Mouse (Mus musculus) midbrain, postnatal 0 days (tissue): ENCODE measurements around the gene Calm3. TPM values are rescaled to one million over a fixed set of nuclear protein-coding genes. Genes with fewer than 3 reads are reported as not detected.

Experiments
- ATAC-seq: fragments of 200-750 bp; cut with Nextera tagmentation; 2 replicates; pipeline ENCODE4 v1.8.0; 2017; ENCODE audit warnings: moderate number of reproducible peaks, mild to moderate bottlenecking, moderate TSS enrichment, moderate library complexity; ENCODE audit not compliant: low FRiP score
- DNase-seq: peaks from one replicate; pipeline ENCODE4 v3.0.0-alpha.2; 2015; ENCODE audit warnings: low spot score
- H3K27ac ChIP-seq: fragments of 300-500 bp; sonication (generic); 2 replicates; pipeline ENCODE4 v1.5.1; 2014; ENCODE audit warnings: low read depth, mild to moderate bottlenecking, low read length, mixed read lengths
- H3K27me3 ChIP-seq: fragments of 300-500 bp; sonication (generic); 2 replicates; pipeline ENCODE4 v1.6.1; 2014; ENCODE audit warnings: low read length, control low read depth, mixed read lengths; ENCODE audit not compliant: insufficient read depth
- H3K36me3 ChIP-seq: fragments of 300-500 bp; sonication (generic); 2 replicates; pipeline ENCODE4 v1.6.1; 2014; ENCODE audit warnings: low read length, control low read depth, mixed read lengths; ENCODE audit not compliant: insufficient read depth
- H3K4me1 ChIP-seq: fragments of 300-500 bp; sonication (generic); 2 replicates; pipeline ENCODE4 v1.6.1; 2014; ENCODE audit warnings: mild to moderate bottlenecking, control low read depth, antibody characterized with exemption, low read length, mixed read lengths; ENCODE audit not compliant: insufficient read depth
- H3K4me2 ChIP-seq: fragments of 300-500 bp; sonication (generic); 2 replicates; pipeline ENCODE4 v1.6.1; 2014; ENCODE audit warnings: low read depth, mild to moderate bottlenecking, low read length, mixed read lengths; ENCODE audit not compliant: poor library complexity, severe bottlenecking
- H3K4me3 ChIP-seq: fragments of 300-500 bp; sonication (generic); 2 replicates; pipeline ENCODE4 v1.5.1; 2014; ENCODE audit warnings: low read depth, mild to moderate bottlenecking, low read length, moderate library complexity
- H3K9ac ChIP-seq: fragments of 300-500 bp; sonication (generic); replicated peaks from 2 replicates; pipeline ENCODE4 v1.6.1; 2014; ENCODE audit warnings: mild to moderate bottlenecking, low read length, moderate library complexity, mixed read lengths; ENCODE audit not compliant: poor library complexity, severe bottlenecking
- H3K9me3 ChIP-seq: fragments of 300-500 bp; sonication (generic); 2 replicates; pipeline ENCODE4 v1.6.1; 2016; ENCODE audit warnings: low read length, control low read depth
- CTCF ChIP-seq: IDR thresholded peaks from 2 replicates; pipeline ENCODE4 v1.5.1; 2016; ENCODE audit warnings: antibody characterized with exemption, mild to moderate bottlenecking
- WGBS: fragments of 180-500 bp; shearing (Covaris S2); extraction: QIAGEN DNeasy Blood & Tissue Kit; methylation state at CpG from one replicate; pipeline ENCODE4 v1.1.7; 2014; 5-methylcytosine and 5-hydroxymethylcytosine counted together
- polyA plus RNA-seq: library from polyadenylated mRNA; unstranded; fragments of >200 nt; fragmentation: Nextera tagmentation; extraction: Ambion mirVana; gene quantifications from 2 replicates; pipeline ENCODE4 v1.2.1, GENCODE M21; 2015
- total RNA-seq: library from RNA; depleted of rRNA; stranded (reverse); fragments of >200 nt; gene quantifications from 2 replicates; pipeline ENCODE4 v1.2.3, GENCODE M21; 2014

The Calm3 gene
- total and polyA plus RNA-seq, 2 experiments from 2014 or later = 467 to 1,985 TPM

DNA sequence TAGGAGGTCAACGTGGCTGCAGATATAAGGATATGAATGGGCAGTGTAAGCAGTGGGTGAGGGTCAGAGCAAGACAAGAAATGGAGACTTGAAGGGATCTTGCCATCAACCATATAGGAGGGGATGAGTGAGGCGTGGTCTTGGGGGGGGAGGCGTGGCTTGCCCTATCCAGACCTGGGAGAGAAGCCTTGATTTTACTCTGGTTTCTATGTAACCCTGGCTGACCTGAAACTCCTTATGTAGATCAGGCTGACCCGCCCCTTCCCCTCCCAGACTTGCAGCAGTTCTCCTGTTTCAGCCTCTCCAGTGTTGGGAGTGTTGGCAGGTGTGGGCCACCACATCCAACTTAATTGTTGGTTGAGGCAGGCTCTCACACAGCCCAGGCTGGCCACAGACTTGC is 39.6 kb downstream of the Calm3 start:
- Histone ChIP-seq H3K27ac (no peak overlapping the region), H3K9ac (no peak overlapping the region), H3K36me3 (peaks cover 22% of the 10 kb centered on the region), H3K4me3 (no peak overlapping the region), H3K4me1 (no peaks in the 10 kb centered on the region), H3K27me3 (0 out of 2 replicates have a peak, but pooled peaks cover 3% of the 10 kb centered on the region), H3K9me3 (no peaks in the 10 kb centered on the region), H3K4me2 (no peak overlapping the region)
- ATAC-seq = no peak
- DNase-seq = no peak
- no peak for TF ChIP-seq CTCF
- 75% methylated on average over 4 of the region's 4 CpGs for WGBS

DNA sequence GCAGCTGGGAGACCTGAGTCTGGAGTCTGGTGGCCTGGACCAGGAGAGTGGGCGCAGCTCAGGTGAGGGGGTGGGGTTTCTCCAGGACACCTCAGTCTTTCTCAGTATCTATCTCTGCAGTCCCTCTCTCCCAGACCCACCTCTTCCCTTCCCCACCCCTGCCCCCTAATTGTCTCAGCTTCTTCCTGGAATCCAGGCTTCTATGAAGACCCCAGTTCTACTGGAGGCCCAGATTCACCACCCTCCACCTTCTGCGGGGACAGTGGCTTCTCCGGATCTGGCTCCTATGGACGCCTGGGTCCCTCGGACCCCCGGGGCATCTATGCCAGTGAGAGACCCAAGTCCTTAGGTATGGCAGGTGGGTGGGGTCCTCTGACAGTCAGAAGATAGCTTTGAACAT is 40.8 kb downstream of the Calm3 start:
- ATAC-seq = no peak
- Histone ChIP-seq H3K9me3 (no peaks in the 10 kb centered on the region), H3K4me2 (no peak overlapping the region), H3K4me3 (no peak overlapping the region), H3K36me3 (peaks cover 25% of the 10 kb centered on the region), H3K27ac (no peak overlapping the region), H3K27me3 (no peaks in the 10 kb centered on the region), H3K4me1 (no peaks in the 10 kb centered on the region), H3K9ac (no peak overlapping the region)
- 94% methylated on average over 6 of the region's 6 CpGs for WGBS
- DNase-seq = no peak
- no peak for TF ChIP-seq CTCF

DNA sequence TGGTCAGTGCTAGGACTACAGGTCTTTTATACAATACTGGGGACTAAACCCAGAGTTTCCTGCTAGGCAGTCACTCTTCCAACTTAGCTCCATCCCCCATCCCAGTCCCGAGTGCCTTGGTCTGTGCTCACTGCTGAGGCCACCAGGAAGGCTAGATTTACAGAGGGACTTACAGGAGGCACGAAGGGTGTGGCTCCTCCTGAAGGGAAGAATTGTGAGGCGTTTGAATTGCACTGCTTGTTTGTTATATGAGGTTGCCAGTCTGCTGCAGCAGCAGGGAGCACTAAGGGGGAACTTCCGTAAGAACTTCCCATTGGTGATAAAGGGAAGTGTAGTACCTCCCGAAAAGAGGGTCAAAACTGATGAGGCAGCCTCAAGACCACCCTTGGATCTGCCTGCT is 43.3 kb downstream of the Calm3 start:
- DNase-seq = no peak
- no peaks in the 10 kb centered on the region for H3K27me3 ChIP-seq
- no peaks in the 10 kb centered on the region for H3K9me3 ChIP-seq
- H3K4me1 ChIP-seq = peaks cover 4% of the 10 kb centered on the region; the same call in 1 of the 2 replicates
- no peak for ATAC-seq
- TF ChIP-seq CTCF = no peak
- no peak overlapping the region for H3K9ac ChIP-seq
- no peak overlapping the region for H3K4me2 ChIP-seq
- no peak overlapping the region for H3K4me3 ChIP-seq
- H3K27ac ChIP-seq = no peak overlapping the region
- H3K36me3 ChIP-seq = peaks cover 13% of the 10 kb centered on the region
- WGBS = 28% methylated on average over 5 of the region's 5 CpGs

DNA sequence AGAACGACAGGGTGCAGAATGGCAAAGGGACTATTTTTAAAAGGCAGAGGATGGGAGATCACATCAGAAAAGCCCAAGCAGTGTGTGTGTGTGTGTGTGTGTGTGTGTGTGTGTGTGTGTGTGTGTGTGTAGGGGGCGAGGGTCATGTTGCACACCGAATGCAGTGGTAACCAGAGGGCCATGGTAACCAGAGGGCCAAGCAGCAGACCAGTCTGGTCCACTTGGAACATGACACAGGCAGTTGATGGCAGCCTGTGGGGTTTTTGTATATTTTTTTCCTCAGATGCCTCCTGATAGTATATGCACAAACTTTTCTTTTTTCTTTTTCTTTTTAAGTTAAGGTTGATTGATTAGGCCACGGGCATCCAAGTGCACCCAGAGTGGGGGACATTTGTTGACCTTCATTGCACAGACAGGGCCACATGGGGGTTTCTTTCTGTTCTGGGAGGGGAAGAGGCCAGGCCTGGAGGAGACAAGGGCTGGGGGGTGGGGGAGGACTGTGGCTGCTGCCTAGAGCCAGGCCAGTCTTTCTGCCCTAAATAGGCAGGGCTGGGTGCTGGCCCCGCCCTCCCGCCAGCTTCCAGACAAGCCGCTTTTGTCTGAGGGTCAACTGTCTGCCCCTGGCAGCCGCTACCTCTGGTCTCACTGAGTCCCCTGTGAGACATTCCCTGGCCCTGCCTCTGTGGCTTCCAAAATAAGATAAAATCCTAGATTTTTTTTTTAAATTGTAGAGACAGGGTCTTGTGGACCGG is 43.9 kb downstream of the Calm3 start:
- Histone ChIP-seq H3K4me3 (no peak overlapping the region), H3K27ac (no peak overlapping the region), H3K4me1 (peaks cover 4% of the 10 kb centered on the region; the same call in 1 of the 2 replicates), H3K9me3 (no peaks in the 10 kb centered on the region), H3K9ac (no peak overlapping the region), H3K4me2 (no peak overlapping the region), H3K27me3 (no peaks in the 10 kb centered on the region), H3K36me3 (peaks cover 6% of the 10 kb centered on the region; the same call in 1 of the 2 replicates)
- 31% methylated on average over 9 of the region's 9 CpGs for WGBS
- ATAC-seq (no peak), DNase-seq (peak; percentile 44)
- TF ChIP-seq CTCF = no peak

DNA sequence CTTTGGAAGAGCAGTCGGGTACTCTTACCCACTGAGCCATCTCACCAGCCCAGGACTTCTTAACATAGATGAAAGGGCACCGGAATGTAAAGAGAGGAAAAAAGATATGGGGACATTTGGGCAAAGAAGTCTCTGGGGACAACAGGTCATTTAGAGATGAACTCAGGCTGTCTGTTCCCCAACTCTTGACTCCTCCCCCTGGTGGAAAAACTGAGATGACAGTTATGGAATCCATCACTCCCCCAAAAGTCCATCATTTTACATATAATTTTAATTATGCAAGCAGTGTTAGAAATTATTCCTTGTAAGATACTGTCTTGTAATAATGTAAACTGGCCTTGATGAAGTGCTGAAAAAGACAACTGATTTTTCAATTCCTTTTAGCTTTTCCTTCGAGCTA is 46.2 kb downstream of the Calm3 start:
- DNase-seq = no peak

DNA sequence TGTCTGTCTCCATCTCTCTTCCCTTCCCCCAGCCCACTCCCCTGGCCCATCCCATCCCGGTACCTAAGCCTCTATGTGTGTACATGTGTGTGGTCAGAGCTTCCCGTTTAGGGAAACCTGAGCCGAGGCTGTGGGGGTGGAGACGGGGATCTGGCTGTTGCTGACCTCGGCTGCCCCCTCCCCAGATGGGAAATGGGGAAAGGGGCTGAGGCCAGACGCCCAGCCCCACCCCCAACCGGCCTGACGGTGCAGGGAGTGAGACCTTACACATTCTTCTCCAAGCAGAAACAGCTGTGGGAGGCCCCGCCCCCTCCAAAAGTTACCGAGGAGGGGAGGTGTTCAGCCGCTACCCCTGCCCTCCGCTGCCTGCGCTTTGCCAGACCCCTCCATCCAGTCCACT is 47.3 kb downstream of the Calm3 start:
- no peak for DNase-seq
- Histone ChIP-seq H3K27me3 (no peaks in the 10 kb centered on the region), H3K27ac (no peak overlapping the region), H3K9me3 (no peaks in the 10 kb centered on the region), H3K9ac (peak overlapping the region; percentile 95), H3K4me2 (peak overlapping the region; percentile 60), H3K4me1 (peaks cover 4% of the 10 kb centered on the region; the same call in 1 of the 2 replicates), H3K4me3 (peak overlapping the region; percentile 85), H3K36me3 (0 out of 2 replicates have a peak, but pooled peaks cover 3% of the 10 kb centered on the region)
- TF ChIP-seq CTCF = no peak
- 7% methylated on average over 12 of the region's 13 CpGs for WGBS
- ATAC-seq = no peak

More for the DNA sequence above, 46.2 kb downstream of the Calm3 start:
- Histone ChIP-seq H3K4me1 (peaks cover 4% of the 10 kb centered on the region; the same call in 1 of the 2 replicates), H3K4me3 (no peak overlapping the region), H3K9me3 (no peaks in the 10 kb centered on the region), H3K36me3 (0 out of 2 replicates have a peak, but pooled peaks cover 3% of the 10 kb centered on the region), H3K9ac (no peak overlapping the region), H3K27ac (no peak overlapping the region), H3K27me3 (no peaks in the 10 kb centered on the region), H3K4me2 (no peak overlapping the region)
- peak; percentile 40 for TF ChIP-seq CTCF
- 86% methylated on average over 3 of the region's 3 CpGs for WGBS
- ATAC-seq = no peak
